Mouse (Mus musculus) gastrocnemius, adult 18-20 months (tissue): ENCODE results near the gene Igf2bp3. TPM values are rescaled to one million over a fixed set of nuclear protein-coding genes. Genes with fewer than 3 reads are reported as not detected.
"Not testable (repeated sequence)": the region's sequence is repeated elsewhere in the genome, so short reads cannot be mapped to it uniquely, and the experiment has no call there.

Source experiments
- DNase-seq: peaks from one replicate; pipeline ENCODE4 v3.0.0; 2021; ENCODE audit warnings: low spot score
- long read RNA-seq, 2 experiments: library from polyadenylated mRNA; stranded (forward); transcript quantifications; one replicate each; pipeline ENCODE4 v2.0.0; 2021
- total RNA-seq, 2 experiments: library from RNA; stranded (reverse); gene quantifications; 2 replicates each; pipeline ENCODE4 v1.2.3; 2021

Igf2bp3 gene
- under 1 TPM; 0.09 to 0.11 TPM for total RNA-seq
- long read RNA-seq, experiment 1, partial matches to known transcripts, result 0 of 4 reads
- long read RNA-seq, experiment 1, other reads (novel, unspliced or antisense), result 4 of 4 reads
- long read RNA-seq, experiment 2, partial matches to known transcripts, result 1 of 5 reads
- long read RNA-seq, experiment 2, other reads (novel, unspliced or antisense), result 4 of 5 reads

- no peak for DNase-seq
Measured at GRCm38 (mm10) chr6:49214928-49215747, at the start of gene Igf2bp3. Igf2bp3 (minus strand) TSS chr6:49214957.

GRCm38 (mm10) chr6:49264446-49264845 is 49.7 kb upstream of the Igf2bp3 start:
- DNase-seq, result not testable (repeated sequence)

DNA sequence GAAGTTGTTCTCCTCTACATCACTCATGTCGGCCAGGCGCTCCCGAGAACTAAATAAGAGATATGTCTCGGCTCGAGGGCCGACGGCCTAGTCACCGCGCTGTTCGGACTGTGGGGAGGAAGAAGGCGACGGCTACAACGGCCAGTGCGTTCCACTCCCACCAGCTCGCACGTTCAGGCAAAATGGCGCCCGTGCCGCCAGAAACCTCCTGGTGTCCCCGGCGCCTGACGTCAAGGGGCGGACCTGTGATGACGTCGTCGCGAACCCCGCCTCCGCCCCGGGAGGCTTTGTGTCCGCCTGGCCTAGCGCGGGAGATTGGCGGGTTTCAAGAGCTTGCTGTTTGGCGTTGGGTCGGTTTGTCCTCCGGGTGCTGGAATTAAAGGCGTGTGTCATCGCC is 49.1 kb upstream of the Igf2bp3 start, which contains the start of gene Tra2a:
Gene Tra2a, minus strand, starts transcription at position 187 of the 397 bp plus-strand sequence.
- peak; percentile 96 for DNase-seq

- DNase-seq, result peak; percentile 26
Measured at GRCm38 (mm10) chr6:49263081-49263846, 48.5 kb upstream of the Igf2bp3 start.

- peak; percentile 15 for DNase-seq
Measured at GRCm38 (mm10) chr6:49262421-49262820, 47.7 kb upstream of the Igf2bp3 start.

- DNase-seq, result no peak
Measured at GRCm38 (mm10) chr6:49259711-49260110, 45.0 kb upstream of the Igf2bp3 start.

DNA sequence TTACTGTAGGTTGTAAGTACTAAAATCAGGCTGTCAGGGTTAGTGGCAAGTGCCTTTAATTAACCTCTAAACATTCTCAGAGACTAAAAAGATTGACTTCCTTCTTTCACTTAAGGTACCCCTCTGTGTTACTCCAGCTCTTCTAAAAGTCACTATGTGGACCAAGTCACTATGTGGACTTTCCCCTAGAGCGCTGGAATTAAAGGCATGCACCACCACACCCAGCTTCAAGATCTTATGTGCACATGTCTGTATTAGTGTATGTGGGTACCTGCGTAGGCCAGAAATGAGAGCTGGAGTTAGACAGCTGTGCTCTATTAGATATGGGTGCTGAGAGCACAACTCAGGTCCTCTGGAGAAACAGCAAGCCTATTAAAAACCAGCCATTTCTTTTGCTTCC is 43.1 kb upstream of the Igf2bp3 start:
- DNase-seq, result no peak

- no peak for DNase-seq
Measured at GRCm38 (mm10) chr6:49252207-49252606, 37.5 kb upstream of the Igf2bp3 start.

DNA sequence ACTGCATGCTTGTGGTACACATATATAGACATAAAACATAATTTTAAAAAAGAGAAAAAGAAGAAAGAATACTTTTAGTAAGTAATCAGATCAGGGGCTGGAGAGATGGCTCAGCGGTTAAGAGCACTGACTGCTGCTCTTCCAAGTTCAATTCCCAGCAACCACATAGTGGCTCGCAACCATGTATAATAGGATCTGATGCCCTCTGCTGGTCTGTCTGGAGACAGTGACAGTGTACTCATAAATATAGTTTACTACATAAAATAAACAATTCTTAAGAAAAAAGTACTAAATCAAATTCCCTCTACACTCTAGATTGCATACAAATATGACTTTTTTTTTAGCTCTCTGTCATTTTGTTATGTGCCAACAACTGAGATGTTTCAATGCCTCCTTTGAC is 36.4 kb upstream of the Igf2bp3 start:
- no peak for DNase-seq

- peak; percentile 14 for DNase-seq
Measured at GRCm38 (mm10) chr6:49247246-49247645, 32.5 kb upstream of the Igf2bp3 start.

- no peak for DNase-seq
Measured at GRCm38 (mm10) chr6:49242331-49242730, 27.6 kb upstream of the Igf2bp3 start.

GRCm38 (mm10) chr6:49241562-49241961 is 26.8 kb upstream of the Igf2bp3 start:
- no peak for DNase-seq

- DNase-seq, result peak; percentile 100
Measured at GRCm38 (mm10) chr6:49236331-49236730, 21.6 kb upstream of the Igf2bp3 start.

GRCm38 (mm10) chr6:49233356-49233755 is 18.6 kb upstream of the Igf2bp3 start:
- DNase-seq, result no peak

DNA sequence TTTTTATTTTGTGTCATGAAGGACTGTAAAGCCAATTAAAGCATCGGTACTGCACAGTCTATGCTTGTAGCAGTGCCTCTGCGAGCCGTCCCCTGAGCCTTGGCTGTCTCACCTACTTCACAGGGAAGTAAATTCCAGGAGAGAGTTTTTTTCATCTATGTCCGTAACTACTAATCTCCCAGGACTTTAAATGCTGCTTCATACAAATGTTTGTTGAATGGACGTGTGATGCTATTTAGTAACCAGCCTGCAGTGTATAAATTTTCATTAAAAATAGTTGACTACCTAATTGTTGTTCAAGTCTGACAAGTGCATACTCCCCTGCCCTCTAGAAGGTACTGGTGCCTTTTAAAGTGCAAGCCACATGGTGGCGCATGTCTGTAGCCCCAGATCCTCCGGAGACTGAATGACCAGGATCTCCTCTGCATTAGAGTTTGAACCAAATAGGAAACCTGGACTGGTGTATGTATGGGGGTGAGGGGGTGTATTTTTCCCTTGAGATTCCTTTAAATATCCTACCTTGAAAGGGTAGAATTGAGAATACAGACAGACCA is 13.4 kb upstream of the Igf2bp3 start:
- DNase-seq, result no peak

DNA sequence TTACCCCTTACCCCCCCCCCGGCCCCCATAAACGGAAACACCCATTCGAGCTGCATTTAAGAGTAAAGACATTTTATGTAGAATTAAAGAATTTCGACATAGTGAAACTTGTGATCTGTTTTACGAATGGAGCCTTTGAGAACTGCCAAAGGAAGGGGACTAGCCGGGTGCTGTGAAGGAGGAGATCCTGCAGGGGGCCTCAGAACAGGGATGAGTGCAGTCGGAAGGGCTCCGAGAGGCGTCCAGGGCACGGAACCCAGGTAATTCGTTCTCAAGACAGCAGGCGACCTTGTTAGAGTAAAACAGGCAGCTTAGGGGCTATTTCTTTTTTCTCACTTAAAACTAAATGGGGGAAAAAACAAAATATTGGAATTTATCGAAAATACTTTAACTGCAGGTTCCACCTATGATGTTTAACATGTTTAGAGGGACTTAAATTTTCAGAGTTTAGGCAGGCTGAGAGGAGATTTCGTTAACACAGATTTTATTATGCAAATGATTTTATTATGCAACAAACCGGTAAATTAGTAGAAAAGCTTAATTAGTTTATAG is 12.5 kb upstream of the Igf2bp3 start:
- DNase-seq, result no peak

DNA sequence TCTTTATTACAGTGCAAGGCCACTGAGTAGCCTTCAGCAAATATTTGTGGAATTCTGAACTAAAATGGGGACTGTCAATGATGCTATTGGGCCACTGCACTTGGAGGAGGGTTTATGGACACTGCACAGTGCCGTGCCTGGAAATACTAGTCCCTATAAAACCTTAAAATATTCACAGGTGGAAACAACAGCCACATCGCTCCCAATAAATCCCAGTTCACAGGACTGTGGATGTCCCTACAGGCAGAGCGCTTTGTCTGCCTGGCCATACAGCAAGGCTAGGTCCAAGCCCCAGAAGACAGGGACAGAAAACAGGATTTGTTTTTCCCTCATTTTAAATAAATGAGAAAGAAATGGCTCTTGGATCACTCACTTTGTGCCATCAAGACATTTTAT is 11.0 kb upstream of the Igf2bp3 start:
- no peak for DNase-seq

DNA sequence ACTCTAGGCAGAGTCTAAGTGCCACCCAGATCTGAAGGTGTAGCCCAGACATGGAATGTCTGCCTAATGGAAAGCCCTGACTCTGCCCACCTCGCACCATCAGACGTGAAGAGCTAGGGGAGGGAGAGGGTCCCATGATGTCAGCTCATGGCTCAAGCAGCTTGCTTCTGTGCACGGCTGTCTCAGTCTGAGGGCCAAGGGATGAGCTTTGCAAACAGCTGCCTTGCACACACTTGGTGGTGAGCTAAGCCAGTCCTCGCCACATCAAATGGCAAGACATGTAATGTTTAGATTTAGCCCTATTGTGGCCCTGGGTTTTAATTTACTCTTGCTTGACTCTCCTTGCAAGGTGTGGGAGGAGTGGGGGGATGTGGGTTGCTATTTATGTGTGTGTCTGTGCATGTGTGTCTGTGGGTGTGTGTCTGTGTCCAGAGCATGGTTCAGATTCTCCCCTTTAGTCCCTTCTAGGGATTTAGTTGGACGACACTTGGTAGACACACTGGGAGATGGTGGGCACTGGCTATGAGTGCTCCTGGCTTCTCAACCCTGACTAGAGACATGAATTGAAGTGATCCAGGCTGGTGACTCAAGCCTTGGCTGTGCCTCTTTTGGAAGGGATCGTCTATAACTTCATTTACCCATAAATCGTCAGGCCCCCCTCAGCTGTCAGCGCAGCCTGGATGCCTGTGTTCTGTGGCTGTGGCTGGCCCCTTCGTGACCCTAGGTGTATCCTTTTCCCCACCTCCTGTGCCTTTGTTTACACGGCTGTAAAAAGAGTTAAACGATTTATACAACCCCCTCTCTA is 10.4 kb upstream of the Igf2bp3 start:
- DNase-seq, result no peak

DNA sequence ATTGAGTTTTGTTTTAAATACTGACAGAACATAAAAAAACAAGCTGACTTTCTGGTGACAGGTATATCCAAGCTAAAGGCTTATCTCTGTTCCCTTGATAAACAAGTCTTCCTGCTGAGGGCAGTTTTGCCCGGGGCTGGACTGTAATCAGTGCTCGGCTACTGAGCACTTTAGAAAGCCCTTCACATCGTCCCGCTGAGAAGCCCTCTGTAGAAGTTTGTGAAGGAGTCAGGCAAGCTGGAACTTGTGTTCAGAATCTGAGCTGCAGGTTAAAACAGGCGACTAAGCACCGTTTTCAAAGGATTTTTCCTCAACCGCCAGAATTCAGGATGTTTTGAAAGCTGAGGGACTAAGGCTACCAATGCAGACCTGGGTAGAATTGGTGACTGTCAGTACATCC is 7.1 kb upstream of the Igf2bp3 start:
- DNase-seq, result no peak

- no peak for DNase-seq
Measured at GRCm38 (mm10) chr6:49219920-49220604, 5.3 kb upstream of the Igf2bp3 start.
